Mouse (Mus musculus): Measurements from ENCODE around the gene Ube2n. TPM values are rescaled to one million over a fixed set of nuclear protein-coding genes. Genes with fewer than 3 reads are reported as not detected.

Ube2n gene
- total RNA-seq, 2 experiments from 2014 or later: 202 to 212 TPM

GRCm38 (mm10) chr10:95515293-95515931, 467 bp downstream of the Ube2n start:
- intact Hi-C loops (cut with DNase I): no loop called here
- no peak for DNase-seq (ENCODE audit: low spot score in 2 of 2)

GRCm38 (mm10) chr10:95517656-95518055, 2.7 kb downstream of the Ube2n start:
- intact Hi-C loops (cut with DNase I): no loop called here

DNA sequence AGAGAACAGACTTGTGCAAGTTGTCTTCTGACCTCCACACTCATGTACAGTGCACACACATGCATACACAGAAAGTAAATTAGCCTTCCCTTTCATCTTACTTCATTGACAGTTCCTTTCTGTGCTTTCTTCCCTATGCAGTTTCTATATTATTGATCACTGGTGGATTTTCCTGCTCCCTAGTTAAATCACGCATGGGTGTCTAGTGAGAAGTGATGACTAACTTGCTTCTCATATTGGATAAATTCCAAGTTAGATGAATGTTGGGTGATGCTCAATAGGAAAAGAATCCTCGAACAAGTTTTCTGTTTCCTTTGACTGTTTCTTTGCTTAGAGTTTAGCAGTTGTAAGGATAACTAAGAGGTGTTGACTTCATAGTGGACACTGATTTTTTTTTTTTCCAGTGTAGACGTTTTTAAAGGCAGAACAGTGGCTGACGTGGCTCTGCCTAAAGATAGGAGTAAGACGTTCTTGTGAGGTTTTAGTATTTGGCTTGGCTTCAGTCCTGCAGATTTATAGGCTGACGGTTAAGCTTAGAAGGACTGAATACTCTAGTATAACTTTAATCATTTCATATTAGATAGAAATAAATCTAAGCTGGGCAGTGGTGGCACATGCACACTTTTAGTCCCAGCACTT, 10.2 kb downstream of the Ube2n start:
- intact Hi-C loops (cut with DNase I): no loop called here
- DNase-seq (ENCODE audit: low spot score in 2 of 2): no peak

More at GRCm38 (mm10) chr10:95517656-95518055, 2.7 kb downstream of the Ube2n start:
- no peak for DNase-seq (ENCODE audit: low spot score in 2 of 2)

GRCm38 (mm10) chr10:95525871-95526270, 10.9 kb downstream of the Ube2n start:
- intact Hi-C loops (cut with DNase I): no loop called here
- no peak for DNase-seq (ENCODE audit: low spot score in 2 of 2)

DNA sequence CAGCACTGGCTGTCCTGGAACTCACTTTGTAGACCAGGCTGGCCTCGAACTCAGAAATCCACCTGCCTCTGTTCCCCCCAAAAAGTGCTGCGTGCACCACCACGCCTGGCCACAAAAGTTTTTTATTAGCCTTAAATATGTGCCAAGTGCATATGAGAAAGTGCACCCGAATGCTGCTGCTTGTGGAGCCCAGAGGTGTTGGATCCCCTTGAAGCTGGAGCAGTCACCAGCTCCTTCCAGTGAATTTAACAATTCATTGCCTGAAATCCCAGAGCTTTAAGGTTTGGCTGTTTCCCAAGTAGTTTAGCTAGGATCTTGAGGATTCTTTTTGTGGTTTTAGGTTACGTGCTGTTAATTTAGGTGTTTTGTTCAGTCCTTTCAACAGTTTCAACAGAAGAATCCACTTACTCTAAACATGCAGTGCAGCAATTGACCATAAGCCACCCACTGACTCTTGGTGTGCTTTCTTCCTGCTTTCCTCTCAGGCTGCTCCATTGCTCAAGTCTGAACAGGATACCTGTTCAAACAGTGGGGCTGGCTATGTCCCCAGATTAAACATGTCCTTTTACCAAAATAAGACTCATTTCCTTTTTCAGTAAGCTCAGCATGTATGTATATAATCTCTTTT, 11.7 kb downstream of the Ube2n start:
- intact Hi-C loops (cut with DNase I): no loop called here
- DNase-seq (ENCODE audit: low spot score in 2 of 2): no peak

DNA sequence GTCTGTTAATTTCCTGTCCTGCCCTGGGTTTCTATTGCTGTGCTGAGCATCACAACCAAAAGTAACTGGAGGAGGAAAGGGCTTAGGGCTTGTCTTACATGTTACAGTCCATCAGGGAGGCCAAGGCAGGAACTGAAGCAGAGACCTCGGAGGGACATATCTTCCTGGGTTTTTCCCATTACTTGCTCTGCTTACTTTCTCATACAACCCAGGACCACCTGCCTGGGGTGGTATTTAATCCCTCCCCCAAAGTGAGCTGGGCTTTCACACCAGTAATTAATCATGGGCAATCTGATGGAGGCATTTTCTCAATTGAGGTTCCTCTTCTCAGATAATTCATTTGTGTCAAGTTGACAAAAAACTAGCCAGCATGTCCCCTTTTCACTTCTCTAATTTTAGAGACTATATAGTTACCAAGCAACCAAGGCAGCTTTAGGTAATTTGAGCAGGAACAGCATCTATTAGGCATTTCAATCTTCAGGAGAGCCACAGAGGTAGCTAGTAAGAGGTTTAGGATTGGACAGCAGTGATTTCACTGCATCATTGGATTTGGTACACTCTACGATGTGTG, 15.7 kb downstream of the Ube2n start:
- intact Hi-C loops (cut with DNase I): no loop called here
- no peak for DNase-seq (ENCODE audit: low spot score in 2 of 2)

GRCm38 (mm10) chr10:95532916-95533315, 18.0 kb downstream of the Ube2n start:
- intact Hi-C loops (cut with DNase I): no loop called here
- no peak for DNase-seq (ENCODE audit: low spot score in 2 of 2)

- intact Hi-C loops (cut with DNase I): no loop called here
- DNase-seq (ENCODE audit: low spot score in 2 of 2): no peak
These were observed 18.4 kb downstream of the Ube2n start for GRCm38 (mm10) chr10:95533382-95533781.

- no peak for DNase-seq (ENCODE audit: low spot score in 2 of 2)
- intact Hi-C loops (cut with DNase I): no loop called here
These were observed 20.7 kb downstream of the Ube2n start for GRCm38 (mm10) chr10:95535399-95536221.

DNA sequence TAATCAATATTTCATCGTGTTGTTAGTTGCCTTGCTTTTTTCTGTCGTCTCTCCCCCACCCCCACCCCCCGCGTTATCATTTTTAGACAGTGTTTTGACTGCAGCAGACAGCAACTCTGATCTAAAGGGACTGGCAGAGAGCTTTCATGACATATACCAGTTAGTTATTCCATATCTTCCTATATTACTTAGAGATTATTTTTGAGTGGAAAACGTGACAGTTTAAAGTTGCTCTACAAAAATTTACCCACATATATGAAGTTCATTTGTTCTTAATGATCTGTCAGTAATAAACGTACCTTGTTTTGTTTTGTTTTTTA, 21.2 kb downstream of the Ube2n start:
- DNase-seq (ENCODE audit: low spot score in 2 of 2): no peak
- intact Hi-C loops (cut with DNase I): no loop called here

DNA sequence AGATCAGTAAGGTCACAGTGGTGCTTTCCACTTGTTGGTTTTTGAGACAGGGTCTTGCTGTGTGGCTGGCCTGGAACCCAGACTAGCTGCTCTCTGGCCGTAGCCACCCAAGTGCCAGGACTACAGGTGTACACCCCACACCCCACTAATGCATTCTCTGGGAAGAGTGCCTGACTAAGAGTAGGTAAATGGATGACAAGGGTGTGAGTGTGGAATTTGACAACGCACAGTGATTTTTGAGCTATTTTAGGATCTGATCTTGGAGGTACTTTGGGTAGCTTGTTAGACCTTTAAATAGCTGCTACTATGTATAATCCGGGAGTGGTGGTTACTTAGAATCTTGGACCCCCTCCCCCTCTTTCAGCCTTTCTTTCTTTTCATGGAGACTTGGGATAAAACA, 24.3 kb downstream of the Ube2n start:
- DNase-seq (ENCODE audit: low spot score in 2 of 2): no peak
- intact Hi-C loops (cut with DNase I): no loop called here

- intact Hi-C loops (cut with DNase I): no loop called here
- DNase-seq (ENCODE audit: low spot score in 2 of 2): no peak
These were observed 24.9 kb downstream of the Ube2n start for GRCm38 (mm10) chr10:95539841-95540240.

- intact Hi-C loops (cut with DNase I): no loop called here
- DNase-seq (ENCODE audit: low spot score in 2 of 2): no peak
These were observed 28.0 kb downstream of the Ube2n start for GRCm38 (mm10) chr10:95542916-95543315.

DNA sequence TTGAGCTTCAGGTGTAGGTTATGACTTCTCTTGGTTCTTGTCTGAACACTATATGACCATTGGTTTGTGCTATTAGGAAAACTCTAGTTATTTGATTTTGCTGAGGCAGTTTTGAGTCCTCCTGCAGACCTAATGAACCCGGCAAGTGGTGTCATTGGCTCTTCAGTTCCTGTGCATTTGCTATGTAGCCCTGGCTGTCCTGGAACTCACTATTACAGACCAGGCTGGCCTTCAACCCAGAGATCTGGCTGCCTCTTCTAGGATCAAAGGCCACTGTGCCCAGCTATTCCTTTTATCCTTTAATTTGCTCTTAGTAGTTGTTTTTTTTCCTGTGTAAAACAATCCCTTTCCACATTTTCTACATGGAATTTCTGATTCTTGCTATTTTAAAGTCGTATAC, 28.4 kb downstream of the Ube2n start:
- no peak for DNase-seq (ENCODE audit: low spot score in 2 of 2)
- intact Hi-C loops (cut with DNase I): no loop called here

GRCm38 (mm10) chr10:95544004-95544403, 29.1 kb downstream of the Ube2n start:
- intact Hi-C loops (cut with DNase I): no loop called here
- DNase-seq (ENCODE audit: low spot score in 2 of 2): no peak

DNA sequence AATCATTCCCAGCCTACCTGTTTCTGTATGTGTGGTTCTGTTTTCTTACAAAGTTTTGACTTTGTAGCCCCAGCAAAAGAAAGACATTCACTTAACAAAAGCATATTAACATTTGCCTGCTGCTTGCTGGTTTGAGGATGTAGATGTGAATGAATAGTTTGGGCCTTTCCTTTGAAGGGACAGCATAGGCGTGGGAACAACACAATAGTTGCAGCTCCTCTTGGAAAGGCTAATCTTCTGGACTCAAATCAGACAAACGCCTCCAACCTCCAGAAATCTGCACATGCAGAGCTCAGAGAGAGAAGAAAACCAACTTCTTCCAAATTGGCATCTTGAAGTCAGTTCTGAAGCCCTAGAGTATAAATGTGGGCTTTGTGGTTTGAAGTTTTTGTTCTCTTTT, 29.7 kb downstream of the Ube2n start:
- intact Hi-C loops (cut with DNase I): no loop called here
- DNase-seq (ENCODE audit: low spot score in 2 of 2): no peak

- intact Hi-C loops (cut with DNase I): no loop called here
- DNase-seq (ENCODE audit: low spot score in 2 of 2): no peak
These were observed 30.1 kb downstream of the Ube2n start for GRCm38 (mm10) chr10:95545051-95545450.

- intact Hi-C loops (cut with DNase I): no loop called here
- DNase-seq (ENCODE audit: low spot score in 2 of 2): no peak
These were observed 31.2 kb downstream of the Ube2n start for GRCm38 (mm10) chr10:95546178-95546577.

GRCm38 (mm10) chr10:95548154-95548826, 33.3 kb downstream of the Ube2n start:
- intact Hi-C loops (cut with DNase I): no loop called here
- no peak for DNase-seq (ENCODE audit: low spot score in 2 of 2)

Data from left cerebral cortex, postnatal 14 days (tissue).